Comparison of ENCODE assay signal across 9 mouse cellular contexts in the genomic region with DNA sequence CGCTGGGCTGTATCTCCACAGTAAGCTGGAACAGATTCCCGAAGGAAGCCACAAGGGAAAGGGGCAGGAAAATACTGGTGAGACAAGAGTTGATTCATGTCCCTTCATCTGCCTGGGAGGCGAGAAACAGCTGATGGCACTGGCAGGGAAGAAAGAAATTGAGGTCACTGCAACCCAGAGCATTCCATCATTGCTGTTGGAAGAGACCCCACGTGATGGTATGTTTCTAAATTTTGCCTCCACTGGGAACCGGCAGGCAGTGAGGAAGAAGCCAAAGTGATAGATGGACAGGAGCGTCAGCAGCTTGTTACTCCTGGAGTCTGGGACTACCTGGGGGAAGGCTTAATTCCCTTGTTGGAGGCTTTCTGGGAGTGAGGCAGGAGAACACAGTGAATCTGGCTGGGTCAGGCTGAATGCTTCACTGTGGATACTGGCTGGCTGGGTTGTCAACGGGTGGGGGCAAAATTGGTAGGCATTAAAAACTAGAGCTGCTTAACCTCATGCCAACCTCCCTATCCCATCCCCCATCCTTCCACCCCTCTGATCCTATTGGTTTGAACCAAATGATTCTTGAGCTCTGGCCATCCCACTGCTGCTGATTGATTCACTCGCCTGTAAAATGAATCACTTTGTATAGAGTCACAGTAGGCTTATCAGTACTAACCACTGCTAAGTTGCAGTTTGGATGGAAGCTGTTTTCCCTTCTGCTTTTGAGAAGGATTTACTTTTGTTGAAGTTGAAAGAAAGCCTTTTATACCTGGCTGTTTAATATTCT.
DNase-seq lines count a peak whose midpoint lies in the region; ATAC-seq and TF ChIP-seq lines count a peak whose summit lies in the region.
"Had no signal": no experiment of that assay in that cellular context is flagged by ENCODE, and none has a peak within 500 bp of the region (broad histone marks: within the 10 kb centered on the region; RNA-seq: fewer than 3 reads in every experiment).

No protein-coding gene starts in this region.

- WGBS in heart, adult 2 months: 37% methylated on average over 8 of the region's 8 CpGs
- WGBS in neural tube, embryonic 14.5 days: 9% methylated on average over 8 of the region's 8 CpGs
- WGBS in liver, embryonic 12.5 days (ENCODE audit: insufficient replicate concordance): 63% methylated on average over 8 of the region's 8 CpGs

- peak; percentile 30 for DNase-seq in adrenal gland, adult 2 months
- DNase-seq in adrenal gland, adult 18-20 months (ENCODE audit: low spot score in 2 of 2): no peak
- DNase-seq in cerebellum, postnatal 36 days: peak; percentile 72 to 84
- DNase-seq in heart, adult 2 months: peak in 1 of 2 experiments; percentile 57
- peak; percentile 80 to 92 for DNase-seq in layer of hippocampus, postnatal 14 days (ENCODE audit: low spot score in 2 of 2)
- no peak for DNase-seq in spleen, adult 18-20 months

- intact Hi-C loops in heart, adult 2 months (cut with DNase I): loop anchor here (2.0 kb wide), 1 partner anchor 17 kb away; no protein-coding TSS in a partner anchor

- H3K4me1 ChIP-seq in heart, adult 2 months (ENCODE audit: control insufficient read depth, insufficient read depth, low read length): peaks cover 11% of the 10 kb centered on the region
- peaks cover 46% of the 10 kb centered on the region for H3K4me1 ChIP-seq in neural tube, embryonic 14.5 days (ENCODE audit: control insufficient read depth, insufficient read depth, low read length)
- H3K4me1 ChIP-seq in liver, embryonic 12.5 days: no peaks in the 10 kb centered on the region

- no peaks in the 10 kb centered on the region; the same call in 1 of the 2 replicates for H3K36me3 ChIP-seq in heart, adult 2 months (ENCODE audit: control insufficient read depth, insufficient read depth, low read length)
- H3K36me3 ChIP-seq in neural tube, embryonic 14.5 days (ENCODE audit: control insufficient read depth, insufficient read depth, low read length): no peaks in the 10 kb centered on the region
- no peaks in the 10 kb centered on the region for H3K36me3 ChIP-seq in liver, embryonic 12.5 days

- peak overlapping the region; percentile 86 for H3K4me2 ChIP-seq in neural tube, embryonic 14.5 days (ENCODE audit: low read depth, low read length)
- no peak overlapping the region for H3K4me2 ChIP-seq in liver, embryonic 12.5 days

- no peak overlapping the region for H3K9ac ChIP-seq in heart, adult 2 months (ENCODE audit: low read depth, low read length)
- peak overlapping the region; percentile 67 for H3K9ac ChIP-seq in neural tube, embryonic 14.5 days (replicated peaks; ENCODE audit: low read depth, low read length)
- no peak overlapping the region for H3K9ac ChIP-seq in liver, embryonic 12.5 days
- H3K9ac ChIP-seq: liver, embryonic 14.5 days had no signal

- no peak for TF ChIP-seq POLR2A in heart, adult 2 months (IDR thresholded peaks at IDR 0.05; ENCODE audit: insufficient read depth, low read depth, low read length)

- ATAC-seq in neural tube, embryonic 14.5 days (ENCODE audit: low read depth): peak; percentile 83
- ATAC-seq in liver, embryonic 12.5 days: no peak

- no peak overlapping the region for H3K4me3 ChIP-seq in heart, adult 2 months
- H3K4me3 ChIP-seq in neural tube, embryonic 14.5 days (ENCODE audit: low read depth, low read length): peak overlapping the region; percentile 45
- H3K4me3 ChIP-seq in liver, embryonic 12.5 days: no peak overlapping the region

- no peak for TF ChIP-seq CTCF in heart, adult 2 months (IDR thresholded peaks at IDR 0.05)

- peak overlapping the region; percentile 64 for H3K27ac ChIP-seq in heart, adult 2 months
- H3K27ac ChIP-seq in neural tube, embryonic 14.5 days (ENCODE audit: low read depth, low read length): peak overlapping the region; percentile 88
- no peak overlapping the region for H3K27ac ChIP-seq in liver, embryonic 12.5 days
- H3K27ac ChIP-seq: liver, embryonic 14.5 days had no signal

- no peaks in the 10 kb centered on the region for H3K27me3 ChIP-seq in heart, adult 2 months (ENCODE audit: control insufficient read depth, insufficient read depth, low read length)
- no peaks in the 10 kb centered on the region for H3K27me3 ChIP-seq in neural tube, embryonic 14.5 days (ENCODE audit: control insufficient read depth, insufficient read depth, low read length)
- no peaks in the 10 kb centered on the region for H3K27me3 ChIP-seq in liver, embryonic 12.5 days (replicated peaks)

- 0 out of 2 replicates have a peak, but pooled peaks have one; percentile 51 for TF ChIP-seq EP300 in heart, adult 2 months (IDR thresholded peaks at IDR 0.05; ENCODE audit: insufficient read depth, low read depth, low read length)

- H3K79me2 ChIP-seq in heart, adult 2 months (replicated peaks; ENCODE audit: control insufficient read depth, insufficient read depth, low read length): no peaks in the 10 kb centered on the region

- no peaks in the 10 kb centered on the region for H3K9me3 ChIP-seq in neural tube, embryonic 14.5 days (ENCODE audit: control insufficient read depth, low read length)
- H3K9me3 ChIP-seq in liver, embryonic 12.5 days (replicated peaks): no peaks in the 10 kb centered on the region

Comparison
In these comparisons a context has a peak if more than half of its experiments do, and no peak if none do; other contexts are left out.
1. DNase-seq: peak in adrenal gland, adult 2 months (single experiment), cerebellum, postnatal 36 days (2 of 2) and layer of hippocampus, postnatal 14 days (2 of 2); none in adrenal gland, adult 18-20 months (0 of 2) and spleen, adult 18-20 months (0 of 2).